Mouse (Mus musculus) thymus, postnatal 36 days (tissue): Measurements from ENCODE around the gene Usp7.
"Not testable (repeated sequence)": the region's sequence is repeated elsewhere in the genome, so short reads cannot be mapped to it uniquely, and the experiment has no call there.

Experiments
- DNase-seq, 2 experiments: peaks; one replicate each; pipeline ENCODE4 v3.0.0; 2022; ENCODE audit warnings: mixed read lengths in 2 of 2

The Usp7 gene

GRCm38 (mm10) chr16:8781660-8782059 is 10.4 kb downstream of the Usp7 start:
- DNase-seq = no peak

DNA sequence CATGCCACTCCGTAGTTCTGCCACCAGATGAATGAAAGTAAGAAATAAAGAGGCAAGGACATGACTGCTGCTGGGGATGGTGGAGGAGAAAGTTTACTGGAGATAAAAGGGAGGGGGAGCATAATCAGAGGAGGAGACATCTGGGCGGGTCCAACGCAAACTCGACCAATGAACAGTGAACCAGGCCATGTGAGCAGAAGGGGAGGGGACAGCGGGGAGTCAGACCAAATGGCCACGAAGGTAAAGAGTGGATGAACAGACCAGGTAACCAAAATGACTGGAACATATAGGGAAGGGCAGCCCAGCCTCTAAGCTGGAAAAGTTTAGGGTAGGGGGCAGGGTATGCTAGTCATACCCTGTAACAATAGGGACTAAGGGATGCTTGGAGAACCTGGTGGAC is 10.9 kb downstream of the Usp7 start:
- no peak for DNase-seq

- no peak for DNase-seq
Measured at GRCm38 (mm10) chr16:8780187-8780586, 11.9 kb downstream of the Usp7 start.

- DNase-seq = no peak
Measured at GRCm38 (mm10) chr16:8778697-8779096, 13.4 kb downstream of the Usp7 start.

- DNase-seq = no peak
Measured at GRCm38 (mm10) chr16:8777202-8777601, 14.9 kb downstream of the Usp7 start.

DNA sequence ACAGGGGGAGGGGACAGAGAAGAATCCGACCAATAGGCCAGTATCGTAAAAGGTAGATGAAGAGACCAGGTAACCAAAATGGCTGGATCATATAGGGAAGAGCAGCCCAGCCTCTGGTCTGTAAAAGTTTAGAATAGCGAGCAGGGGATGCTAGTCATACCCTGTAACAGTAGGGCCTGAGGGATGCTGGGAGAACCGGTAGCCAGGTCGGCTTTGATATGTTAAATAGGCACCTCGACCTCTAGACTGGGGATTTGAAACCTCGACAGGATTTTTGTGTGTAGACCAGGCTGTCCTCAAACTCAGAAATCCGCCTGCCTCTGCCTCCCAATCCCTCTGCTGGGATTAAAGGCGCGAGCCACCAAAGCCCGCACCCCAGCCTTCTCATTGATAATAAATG is 15.5 kb downstream of the Usp7 start:
- no peak for DNase-seq

- DNase-seq = peak in 1 of 2 experiments; percentile 12
Measured at GRCm38 (mm10) chr16:8771086-8771485, 21.0 kb downstream of the Usp7 start.

DNA sequence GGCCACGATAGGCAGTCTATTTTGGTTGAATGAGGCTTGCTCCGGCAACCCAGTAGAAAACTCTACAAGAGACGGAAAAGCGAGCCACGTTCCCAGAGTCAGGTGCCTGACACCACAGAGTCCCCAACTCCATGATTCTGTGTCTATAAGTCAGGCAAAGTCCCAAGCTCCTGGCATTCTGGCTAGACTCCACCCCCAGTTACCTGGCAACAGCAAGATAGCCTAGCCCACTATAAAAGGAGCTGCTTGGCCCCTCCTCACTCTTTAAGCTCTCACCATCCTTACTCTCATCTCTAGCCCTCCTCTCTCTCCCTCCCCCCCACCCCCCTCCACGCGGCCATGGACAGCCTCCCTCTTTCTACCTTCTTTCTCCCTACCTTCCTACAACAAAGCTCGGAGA is 21.8 kb downstream of the Usp7 start:
- DNase-seq = not testable (repeated sequence)

DNA sequence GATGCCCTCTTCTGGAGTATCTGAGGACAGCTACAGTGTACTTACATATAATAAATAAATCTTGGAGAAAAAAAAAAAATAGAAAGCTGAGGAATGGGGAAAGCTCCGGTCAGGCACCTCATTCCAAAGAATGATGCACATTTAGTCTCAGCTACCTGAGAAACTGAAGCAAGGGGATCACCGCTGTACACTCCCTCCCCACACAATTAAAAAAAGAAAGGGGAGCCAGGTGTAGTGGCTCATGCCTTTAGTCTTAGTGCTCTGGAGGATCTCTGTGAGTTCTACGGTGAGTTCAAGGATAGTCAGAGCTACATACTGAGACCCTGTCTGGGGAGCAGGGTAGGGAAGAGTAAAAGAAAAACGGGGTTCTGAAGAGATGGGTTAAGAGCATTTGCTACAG is 22.6 kb downstream of the Usp7 start:
- DNase-seq = no peak

GRCm38 (mm10) chr16:8769065-8769464 is 23.0 kb downstream of the Usp7 start:
- DNase-seq = peak; percentile 67 to 69

DNA sequence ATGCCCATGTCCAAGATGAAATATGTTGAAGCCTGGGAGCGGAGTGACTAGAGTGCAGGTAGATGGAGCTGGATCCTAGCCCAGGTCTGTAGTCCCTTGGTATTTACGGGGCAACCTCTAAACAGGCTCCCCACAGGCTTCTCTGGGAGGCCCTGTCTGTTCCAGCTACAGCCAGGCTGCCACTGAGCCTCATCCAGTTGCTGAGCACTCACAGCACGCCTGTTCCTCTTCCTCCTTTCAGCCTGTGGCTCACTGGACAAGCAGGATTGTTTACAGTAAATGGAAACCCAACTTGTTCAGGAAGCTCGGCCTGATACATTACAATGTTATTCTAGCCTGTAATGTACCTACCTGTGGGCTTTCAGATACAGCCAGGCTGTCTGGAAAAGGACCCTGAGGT is 23.5 kb downstream of the Usp7 start:
- DNase-seq = no peak

DNA sequence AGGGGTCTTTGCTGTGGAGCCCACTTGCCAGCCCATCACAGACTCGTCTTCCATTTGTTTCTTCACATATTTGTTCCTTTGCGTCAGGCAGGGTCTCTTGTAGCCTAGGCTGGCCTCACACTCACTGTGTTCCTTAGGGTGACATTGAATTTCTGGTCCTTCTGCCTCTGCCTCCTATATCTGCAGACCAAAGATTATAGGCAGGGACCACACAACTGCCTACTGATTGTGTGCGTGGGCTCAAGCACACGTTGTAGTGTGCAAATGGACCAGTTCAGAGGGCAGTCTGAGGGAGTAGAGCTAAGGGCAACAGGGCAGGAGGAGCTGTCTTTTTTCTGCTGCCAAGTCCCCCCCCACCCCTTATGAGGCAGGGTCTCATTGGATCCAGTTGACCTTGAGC is 24.0 kb downstream of the Usp7 start:
- no peak for DNase-seq

DNA sequence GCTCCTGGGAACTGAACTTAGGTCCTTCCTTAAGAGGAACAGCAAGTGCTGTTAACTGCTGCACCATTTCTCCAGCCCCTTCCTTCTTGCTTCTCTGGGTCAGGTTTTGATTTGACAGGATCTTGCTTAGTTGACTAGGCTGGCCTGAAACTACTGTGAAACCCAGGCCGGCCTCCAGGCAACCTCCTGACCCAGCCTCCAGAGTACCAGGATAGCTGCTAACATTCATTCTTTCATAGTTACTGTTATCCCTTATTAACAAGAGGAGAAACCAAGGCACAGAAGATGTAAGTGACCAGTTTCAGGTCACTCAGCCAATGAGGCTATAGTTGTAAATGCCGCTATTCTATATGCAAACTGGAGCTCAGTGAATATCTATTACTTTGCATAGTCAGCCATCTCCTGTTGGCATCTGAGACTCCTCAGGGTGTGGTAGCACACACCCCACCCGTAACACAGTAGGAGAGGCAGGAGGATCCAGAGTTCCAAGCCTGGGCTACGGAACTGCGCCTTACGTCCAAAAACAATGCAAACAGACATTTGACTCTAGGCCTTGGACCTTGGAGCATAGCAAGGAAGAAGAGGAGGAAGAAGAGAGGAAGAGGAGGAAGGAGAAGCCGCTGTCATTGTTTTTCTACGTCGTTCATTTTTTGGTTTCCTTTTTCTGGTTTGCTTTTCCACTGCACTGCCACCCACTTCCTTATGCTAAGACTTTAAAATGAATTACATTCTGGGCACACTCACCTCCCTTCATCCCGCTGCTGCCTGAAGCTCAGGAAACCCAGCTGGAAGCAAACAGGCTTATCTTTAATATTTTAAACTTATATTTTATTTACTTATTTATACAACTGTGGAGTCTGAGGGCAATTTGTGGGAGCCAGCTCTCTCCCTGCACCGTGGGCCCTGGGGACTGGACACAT is 24.7 kb downstream of the Usp7 start:
- DNase-seq = no peak

GRCm38 (mm10) chr16:8766196-8766595 is 25.9 kb downstream of the Usp7 start:
- DNase-seq = no peak

DNA sequence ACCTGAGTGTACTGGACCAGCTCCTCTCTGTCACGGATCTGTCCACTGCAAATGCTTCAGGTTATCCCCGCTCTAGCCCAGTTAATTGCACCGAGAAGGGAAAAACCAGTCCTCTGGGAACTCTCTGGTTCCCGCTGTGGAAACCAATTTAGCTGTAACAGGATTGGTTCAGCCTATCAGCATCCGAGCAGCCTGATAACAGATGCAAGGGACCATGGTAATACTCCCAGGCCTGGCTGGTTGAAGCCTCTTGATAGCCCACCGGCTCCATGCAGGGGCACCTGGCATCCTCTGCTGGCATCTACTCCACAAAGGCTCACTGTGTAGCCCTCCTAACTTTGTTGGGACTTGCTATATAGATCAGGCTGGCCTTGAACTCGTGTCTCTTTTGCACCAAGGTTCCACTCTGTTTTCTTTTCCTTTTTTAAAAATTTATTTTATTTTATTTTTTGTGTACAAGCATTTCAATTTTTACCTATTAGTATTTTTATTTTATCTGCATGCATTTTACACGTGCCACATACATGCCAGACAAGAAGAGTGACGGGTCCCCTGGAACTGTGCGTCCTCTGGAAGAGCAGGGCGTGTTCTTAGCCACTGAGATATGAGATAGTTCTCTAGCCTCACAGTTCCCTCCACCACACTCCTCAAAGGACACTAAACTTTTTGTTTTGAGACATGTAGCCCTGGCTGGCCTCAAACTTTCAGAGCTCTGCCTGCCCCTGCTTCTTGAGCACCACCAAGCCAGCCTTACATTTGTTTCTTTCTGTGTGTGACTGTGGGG is 27.8 kb downstream of the Usp7 start:
- no peak for DNase-seq

GRCm38 (mm10) chr16:8763028-8763427 is 29.1 kb downstream of the Usp7 start:
- no peak for DNase-seq

DNA sequence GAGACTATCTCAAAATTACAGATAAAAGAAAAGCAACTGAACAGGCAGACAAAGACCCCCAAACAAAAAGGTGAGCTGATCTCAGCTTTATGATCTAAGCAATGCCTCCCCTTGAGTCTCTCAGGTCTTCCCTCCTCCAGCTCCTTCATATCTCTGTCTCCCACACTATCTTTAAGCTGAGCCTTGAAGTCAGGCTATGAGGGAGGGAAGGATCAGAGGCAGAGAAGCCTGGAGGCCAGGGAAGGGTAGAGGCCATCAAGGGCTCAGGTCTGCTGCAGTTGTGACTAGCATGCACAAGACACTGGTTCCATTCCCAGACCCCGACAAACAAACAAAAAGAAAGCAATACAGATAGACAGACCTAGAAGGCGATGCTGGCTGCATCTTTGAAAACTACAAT is 30.2 kb downstream of the Usp7 start:
- no peak for DNase-seq

GRCm38 (mm10) chr16:8761005-8761404 is 31.1 kb downstream of the Usp7 start:
- no peak for DNase-seq

GRCm38 (mm10) chr16:8758979-8759378 is 33.1 kb downstream of the Usp7 start:
- DNase-seq = no peak

- no peak for DNase-seq
Measured at GRCm38 (mm10) chr16:8758193-8758592, 33.9 kb downstream of the Usp7 start.

- not testable (repeated sequence) for DNase-seq
Measured at GRCm38 (mm10) chr16:8757586-8757985, 34.5 kb downstream of the Usp7 start.

GRCm38 (mm10) chr16:8752334-8752733 is 39.8 kb downstream of the Usp7 start:
- DNase-seq = no peak

DNA sequence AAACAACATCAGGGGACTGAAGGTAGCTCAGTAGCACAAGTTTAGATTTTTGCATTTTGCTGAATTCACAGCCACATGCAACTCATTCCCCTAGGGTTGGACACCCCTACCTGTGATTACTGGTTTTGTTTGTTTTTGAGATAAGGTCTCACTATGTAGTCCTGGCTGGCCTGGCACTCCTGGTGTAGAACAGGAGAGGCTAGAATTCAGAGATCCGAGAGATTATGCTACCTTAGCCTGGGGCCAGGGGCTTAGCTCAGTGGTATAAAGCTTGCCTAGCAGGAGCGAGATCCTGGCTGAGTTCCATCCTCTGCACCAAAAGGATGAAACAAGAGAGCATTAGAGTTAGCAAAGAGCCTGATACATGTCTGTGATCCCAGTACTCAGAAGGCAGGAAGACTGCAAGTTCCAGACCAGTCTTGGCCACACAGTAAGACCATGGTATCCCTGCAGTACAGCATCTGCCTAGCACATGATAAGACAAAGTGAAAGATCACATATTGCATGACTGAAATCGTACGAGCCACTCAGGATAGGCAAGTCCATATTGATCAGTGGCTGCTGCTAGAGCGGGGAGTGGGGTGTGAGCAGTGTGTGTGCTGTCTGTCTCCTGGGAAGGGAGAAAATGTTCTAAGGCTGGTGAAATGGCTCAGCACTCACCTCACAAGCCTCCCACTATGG is 40.4 kb downstream of the Usp7 start:
- DNase-seq = no peak
